Mouse (Mus musculus) spleen, adult 2 months (tissue): ENCODE data around the gene Cbs.

ENCODE experiments used
- CTCF ChIP-seq: fragments of 200-500 bp; IDR thresholded peaks from 2 replicates; pipeline ENCODE4 v1.5.1; 2011; ENCODE audit warnings: mild to moderate bottlenecking, inconsistent platforms; ENCODE audit not compliant: insufficient read depth, insufficient read length, insufficient replicate concordance; ENCODE audit errors: extremely low read depth
- POLR2A ChIP-seq: fragments of 200-500 bp; IDR thresholded peaks from 2 replicates; pipeline ENCODE4 v1.6.1; 2011; ENCODE audit warnings: low read depth, low read length, inconsistent platforms

- TF ChIP-seq CTCF (no peak), POLR2A (no peak)
These were observed 40.5 kb upstream of the Cbs start, which contains the start of gene Cryaa for GRCm38 (mm10) chr17:31677507-31677906.
